Mouse (Mus musculus): ENCODE data around the gene Fyco1.
A peak's percentile ranks its signal among the peaks of the same experiment; 100 is the strongest.

Fyco1 gene

DNA sequence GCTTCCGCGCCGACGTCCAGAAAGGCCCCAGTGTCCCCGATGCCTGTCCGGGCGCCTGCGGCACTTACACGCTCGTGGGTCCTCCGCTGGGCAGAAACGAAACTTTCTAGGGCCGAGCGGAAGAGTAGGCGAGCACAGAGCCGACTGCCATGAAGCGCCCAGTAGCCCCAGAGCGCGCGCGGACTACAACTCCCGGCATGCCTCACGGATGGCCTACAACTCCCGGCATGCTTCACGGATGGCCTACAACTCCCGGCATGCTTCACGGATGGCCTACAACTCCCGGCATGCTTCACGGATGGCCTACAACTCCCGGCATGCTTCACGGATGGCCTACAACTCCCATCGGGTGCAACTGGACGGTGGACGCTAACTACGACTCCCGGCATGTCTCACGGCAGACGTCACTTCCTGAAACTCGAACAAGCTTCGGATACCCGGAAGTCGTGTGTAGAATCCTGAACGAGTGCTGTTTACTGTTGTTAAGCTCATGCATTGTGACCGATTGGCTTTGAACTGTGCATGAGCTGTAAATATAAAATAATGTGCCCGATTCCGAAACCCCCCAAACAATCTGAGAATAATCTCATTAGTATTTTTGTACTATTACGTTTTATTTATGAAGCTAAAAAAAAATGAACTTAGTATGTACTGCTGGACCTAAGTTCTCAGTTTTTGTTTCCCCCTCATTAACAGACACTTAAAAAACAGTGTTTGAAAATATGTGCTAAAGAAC lies at the start of gene Fyco1:
Fyco1 (minus strand) TSS at position 187 of the 736 bp plus-strand sequence.
- peak; percentile 90 for DNase-seq (ENCODE audit: low spot score in 2 of 2)

DNA sequence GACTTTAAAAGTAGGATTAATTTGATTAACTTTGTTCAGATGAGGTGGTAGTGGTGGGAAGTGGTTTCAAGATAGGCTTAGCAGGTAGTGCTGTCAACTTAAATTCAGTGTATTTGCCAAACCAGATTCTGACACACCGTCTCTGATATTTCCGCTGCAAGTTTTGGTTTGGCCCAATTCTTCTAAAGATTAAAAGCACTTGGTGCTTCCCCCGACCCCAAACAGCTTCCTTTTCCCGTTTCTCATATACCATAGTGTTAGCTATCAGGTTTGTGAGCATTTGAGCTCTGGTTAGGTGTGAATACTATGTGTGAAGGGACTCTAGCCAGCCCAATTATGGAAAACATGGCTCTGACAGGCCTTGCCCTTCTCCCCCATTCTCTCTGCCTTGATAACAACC lies 20.4 kb upstream of the Fyco1 start:
- DNase-seq (ENCODE audit: low spot score in 2 of 2), result no peak

DNA sequence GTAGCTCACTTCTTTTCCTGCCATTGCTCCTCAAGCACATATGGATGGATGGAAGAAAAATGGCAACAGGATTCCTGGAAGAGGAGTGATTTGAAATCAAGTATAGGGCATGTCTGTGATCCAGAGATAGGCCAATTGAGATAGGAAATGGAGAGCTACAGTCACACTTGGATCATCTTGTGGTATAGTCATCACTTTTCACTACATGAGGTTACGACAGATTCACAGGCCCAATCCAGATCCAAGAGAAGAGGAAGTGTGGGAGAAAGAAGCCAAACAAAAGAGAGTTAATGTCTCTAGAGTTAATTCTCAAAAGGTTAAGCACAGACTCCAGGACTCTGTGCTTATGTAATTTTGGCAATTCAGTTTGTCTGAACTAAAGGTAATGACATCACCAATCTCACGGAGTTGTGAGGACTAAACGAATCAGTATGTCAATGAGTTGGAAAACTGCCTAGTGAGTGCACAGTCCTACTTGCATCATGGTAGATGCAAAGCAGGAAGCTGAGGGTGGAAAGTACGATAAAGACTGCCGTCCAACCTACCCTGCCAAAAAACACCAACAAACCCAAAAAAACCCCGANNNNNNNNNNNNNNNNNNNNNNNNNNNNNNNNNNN lies 17.6 kb upstream of the Fyco1 start:
- DNase-seq (ENCODE audit: low spot score in 2 of 2), result no peak

DNA sequence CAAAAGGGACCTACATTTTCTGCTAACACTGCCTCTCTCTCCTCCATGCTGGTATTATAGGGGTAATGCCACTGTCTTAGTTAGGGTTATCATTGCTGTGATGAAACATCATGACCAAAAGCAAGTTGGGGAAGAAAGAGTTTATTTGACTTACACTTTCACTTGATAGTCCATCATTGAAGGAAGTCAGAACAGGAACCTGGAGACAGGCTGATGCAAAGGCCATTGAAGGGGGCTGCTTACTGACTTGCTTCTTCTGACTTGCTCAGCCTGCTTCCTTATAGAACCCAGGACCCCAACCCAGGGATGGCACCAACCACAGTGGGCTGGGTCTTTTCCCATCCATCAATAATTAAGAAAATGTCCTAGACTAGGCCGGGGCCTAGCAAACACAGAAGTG lies 11.9 kb upstream of the Fyco1 start:
- DNase-seq (ENCODE audit: low spot score in 2 of 2), result no peak

DNA sequence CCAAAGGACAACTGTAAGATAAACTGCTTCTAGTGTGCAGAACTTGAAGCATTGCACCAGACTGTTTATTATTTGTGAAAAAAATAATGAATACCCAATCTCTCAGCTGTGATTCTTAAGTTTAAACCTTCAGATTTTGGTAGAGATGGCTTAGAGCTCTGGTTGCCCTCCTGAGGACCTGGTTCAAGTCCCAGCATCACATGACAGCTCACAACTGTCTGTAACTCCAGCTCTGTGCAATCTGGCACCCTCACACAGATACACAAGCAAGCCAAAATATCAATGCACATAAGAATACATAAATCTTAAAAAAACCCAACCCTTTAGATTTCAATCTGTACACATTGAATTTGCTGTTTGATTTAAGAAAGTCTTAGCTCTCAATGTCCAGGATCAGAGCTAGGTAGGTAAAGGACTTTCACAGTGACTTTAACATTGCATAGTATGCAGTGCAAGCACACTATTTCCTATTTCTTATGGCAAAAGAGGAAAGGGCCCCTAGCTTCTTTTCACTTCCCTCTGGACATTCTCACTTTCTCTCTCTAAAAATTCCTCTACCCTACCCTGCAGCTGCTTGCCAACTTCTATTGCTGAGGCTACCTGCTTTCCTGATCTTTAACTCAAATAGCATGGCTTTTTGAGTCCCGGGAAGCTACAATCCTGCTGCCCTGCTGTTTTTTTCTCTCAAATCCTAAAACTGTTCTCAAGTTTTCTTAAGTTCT lies 11.4 kb upstream of the Fyco1 start:
- no peak for DNase-seq (ENCODE audit: low spot score in 2 of 2)

DNA sequence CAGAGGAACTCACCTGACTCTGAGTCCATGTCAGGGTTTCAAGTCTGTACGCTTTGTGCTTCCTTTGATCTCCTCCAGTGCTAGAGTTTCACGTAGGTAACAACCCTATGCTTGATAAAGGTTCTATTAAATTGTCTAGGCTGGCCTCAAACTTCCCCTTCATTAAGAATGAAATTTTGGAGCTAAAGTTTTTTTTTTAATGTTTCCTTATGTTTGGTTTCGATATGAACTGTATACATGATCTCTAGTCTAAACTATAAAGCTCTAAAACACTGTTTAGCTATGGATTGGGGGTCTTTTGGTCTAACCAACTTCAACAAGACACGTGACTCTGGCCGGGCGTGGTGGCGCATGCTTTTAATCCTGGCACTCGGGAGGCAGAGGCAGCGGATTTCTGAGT lies 10.2 kb upstream of the Fyco1 start, which contains the start of gene Xcr1:
Xcr1 (minus strand) TSS at position 101 of the 400 bp plus-strand sequence.
- no peak for DNase-seq (ENCODE audit: low spot score in 2 of 2)

DNA sequence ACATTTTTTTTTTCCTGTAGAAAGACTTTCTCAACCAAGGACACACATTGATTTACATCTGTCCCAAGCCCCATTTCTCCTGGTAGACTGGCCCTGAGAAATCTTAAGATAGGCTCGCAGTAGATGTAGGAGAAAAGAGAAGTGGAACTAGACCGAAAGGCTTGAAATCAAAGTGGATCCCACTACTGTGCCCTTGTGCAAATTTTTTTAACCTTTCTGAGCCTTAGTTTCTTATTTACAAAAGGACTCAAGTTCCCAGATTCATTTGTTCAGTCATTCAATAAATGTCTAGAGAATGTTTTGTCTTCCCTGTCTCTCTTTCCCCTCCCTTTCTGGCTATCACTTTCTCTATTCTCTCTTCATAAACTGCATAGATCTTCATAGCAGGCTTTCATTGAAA lies 5.1 kb upstream of the Fyco1 start:
- DNase-seq (ENCODE audit: low spot score in 2 of 2), result no peak

DNA sequence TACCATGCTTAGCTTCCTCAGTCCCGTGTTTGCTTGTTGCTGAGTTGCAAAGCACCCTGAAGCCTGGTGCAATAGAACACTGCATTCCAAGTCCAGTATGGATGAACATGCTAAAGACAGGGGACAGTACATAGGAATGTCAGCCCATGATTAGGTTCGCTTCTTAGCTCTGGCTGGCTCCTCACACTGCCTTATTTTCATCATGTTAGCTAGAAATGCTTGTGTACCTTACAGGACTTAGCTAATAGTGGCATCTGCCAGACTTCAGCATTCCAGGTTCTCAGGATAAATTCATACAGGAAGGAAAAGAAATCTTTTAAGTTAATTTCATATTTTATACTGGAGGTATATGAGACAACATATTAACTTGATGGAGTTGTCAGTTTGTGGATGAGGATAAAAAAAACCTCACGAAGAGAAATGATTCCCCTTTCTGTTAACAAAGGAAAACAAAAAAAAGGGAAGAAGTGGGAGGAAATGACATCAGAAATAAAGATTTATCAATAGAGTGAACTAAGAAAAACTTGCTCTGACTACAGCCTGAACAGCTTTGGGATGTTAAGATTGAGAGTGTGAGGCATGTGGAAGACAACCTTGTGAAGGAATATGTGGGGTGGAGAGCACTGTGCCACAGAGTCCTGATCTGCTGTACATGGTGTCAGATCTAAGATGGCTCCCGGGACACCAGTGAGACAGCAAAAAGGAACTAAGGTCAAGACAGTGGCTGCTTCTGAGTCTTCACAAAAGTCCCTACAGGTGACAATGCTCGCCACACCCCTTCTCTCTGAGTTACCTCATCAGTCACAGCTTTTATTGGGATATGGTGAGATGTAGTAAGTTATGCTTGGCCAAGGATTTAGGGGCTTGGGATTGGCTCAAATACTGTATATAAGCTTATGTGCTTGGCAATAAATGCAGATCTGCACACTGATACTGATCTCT lies 1.0 kb upstream of the Fyco1 start:
- no peak for DNase-seq (ENCODE audit: low spot score in 2 of 2)

DNA sequence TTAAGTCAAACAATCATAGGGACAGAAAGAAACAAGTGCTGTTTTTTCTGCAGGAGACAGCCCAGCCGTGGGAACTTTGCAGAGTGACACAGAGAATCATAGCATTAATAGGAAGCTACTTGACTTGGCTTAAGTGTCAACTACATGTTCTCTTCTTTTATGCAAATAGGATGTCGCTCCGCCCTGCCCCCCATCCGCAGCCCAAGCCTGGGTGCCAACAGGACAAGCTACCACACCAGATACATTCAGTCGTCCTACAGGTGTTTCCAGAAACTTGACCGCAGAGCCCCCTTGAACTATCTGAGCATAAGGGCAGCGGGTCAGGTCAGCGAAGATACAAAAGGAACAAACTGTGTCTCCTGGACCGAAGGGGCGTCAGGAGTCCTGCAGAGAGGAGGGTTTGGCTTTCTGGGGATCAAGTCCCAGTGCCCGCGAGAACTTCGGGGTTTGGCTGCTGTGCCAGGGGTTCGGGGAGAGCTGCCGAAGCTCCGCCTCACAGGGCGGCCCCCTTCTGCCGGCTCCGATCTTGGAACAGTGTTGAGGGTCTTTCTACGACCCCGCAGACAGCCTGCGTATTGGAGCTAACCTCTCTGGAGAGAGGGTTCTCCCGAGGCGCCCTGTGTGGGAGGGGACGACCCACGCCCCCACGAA lies 512 bp downstream of the Fyco1 start:
- DNase-seq (ENCODE audit: low spot score in 2 of 2), result peak; percentile 46 to 63

DNA sequence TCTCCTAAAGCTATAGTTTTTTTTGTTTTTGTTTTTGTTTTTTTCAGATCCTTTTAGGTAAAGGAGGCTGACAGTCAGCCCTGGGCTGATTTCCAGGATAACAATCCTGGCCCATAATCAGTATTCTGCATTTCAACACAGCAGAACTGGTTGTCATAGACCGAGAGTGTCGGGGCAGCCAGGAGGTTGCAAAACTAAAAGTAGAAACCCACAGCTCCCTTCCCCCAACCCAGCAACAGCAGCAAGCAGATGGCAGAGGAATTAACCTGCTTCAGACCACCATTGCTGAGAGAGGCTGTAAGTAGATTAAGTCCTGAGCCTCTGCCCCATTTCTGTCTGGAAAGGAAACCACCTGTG lies 1.0 kb downstream of the Fyco1 start:
- no peak for DNase-seq (ENCODE audit: low spot score in 2 of 2)

DNA sequence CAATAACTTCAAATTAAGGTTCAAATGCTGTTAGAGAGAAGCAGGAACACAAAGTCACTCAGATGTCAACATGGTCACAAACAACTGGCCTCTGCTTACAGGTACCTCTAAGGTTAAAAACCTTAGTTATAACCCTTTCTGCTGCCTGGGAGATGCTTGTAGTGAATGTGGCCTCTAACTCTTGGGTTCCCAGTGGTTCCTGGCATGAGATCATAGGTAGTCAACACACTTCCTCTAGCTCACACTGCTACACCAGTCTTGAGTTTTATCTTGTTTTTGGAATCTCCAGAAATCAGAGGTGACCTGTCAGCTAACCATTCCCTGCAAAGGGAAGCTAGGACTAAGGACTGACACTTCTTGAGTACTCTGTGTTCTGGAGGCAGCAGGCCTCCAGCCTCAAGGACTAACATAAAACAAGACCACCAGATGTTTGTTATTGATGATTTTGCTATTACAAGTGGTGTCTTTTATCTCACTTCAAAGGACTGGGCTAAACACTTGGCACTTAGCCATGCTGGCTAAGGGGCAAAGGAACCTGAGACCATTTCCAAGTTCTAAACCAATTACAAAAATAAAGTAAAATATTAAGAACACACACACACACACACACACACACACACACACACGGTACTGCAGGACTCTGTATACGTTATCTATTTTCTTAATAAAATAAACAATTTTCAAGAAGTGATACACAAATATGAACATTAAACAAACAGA lies 1.6 kb downstream of the Fyco1 start:
- DNase-seq (ENCODE audit: low spot score in 2 of 2), result no peak

DNA sequence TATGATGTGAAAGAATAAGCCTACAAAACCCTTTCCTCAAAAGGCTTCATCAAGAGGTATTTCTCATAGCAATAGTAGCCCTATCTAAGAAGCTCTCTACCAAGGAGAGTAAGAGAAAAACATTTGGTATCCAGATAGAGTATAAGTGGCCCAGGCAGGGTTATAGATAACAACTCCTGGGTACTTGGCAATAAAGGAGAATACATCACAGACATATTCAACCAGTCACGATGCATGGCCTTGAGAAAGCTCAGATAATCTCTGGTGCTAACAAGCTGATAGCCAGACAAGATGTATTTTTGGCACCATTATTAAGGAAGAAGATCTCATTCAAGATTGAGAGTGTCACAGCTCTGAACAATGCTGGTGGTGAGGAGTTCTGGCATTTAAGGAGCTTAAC lies 5.2 kb downstream of the Fyco1 start:
- no peak for DNase-seq (ENCODE audit: low spot score in 2 of 2)

DNA sequence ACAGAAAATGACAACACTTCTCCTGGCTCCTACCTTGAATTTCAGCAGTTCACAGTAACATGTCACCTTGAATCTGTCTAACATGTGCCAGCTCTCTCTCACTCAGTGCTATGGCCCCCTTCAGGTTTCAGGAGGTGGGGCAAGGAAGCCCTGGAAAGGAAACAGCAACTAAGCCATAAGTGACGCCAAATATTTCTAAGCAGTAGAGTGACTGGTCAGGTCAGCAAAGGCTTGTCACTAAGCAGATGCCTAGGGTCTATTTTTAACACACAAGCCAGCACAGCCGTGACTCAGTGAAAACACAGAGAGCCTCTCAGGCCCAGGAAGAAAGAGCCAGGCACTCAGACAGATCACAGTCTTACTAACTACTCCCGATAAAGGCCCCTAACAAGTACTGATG lies 6.6 kb downstream of the Fyco1 start:
- no peak for DNase-seq (ENCODE audit: low spot score in 2 of 2)

DNA sequence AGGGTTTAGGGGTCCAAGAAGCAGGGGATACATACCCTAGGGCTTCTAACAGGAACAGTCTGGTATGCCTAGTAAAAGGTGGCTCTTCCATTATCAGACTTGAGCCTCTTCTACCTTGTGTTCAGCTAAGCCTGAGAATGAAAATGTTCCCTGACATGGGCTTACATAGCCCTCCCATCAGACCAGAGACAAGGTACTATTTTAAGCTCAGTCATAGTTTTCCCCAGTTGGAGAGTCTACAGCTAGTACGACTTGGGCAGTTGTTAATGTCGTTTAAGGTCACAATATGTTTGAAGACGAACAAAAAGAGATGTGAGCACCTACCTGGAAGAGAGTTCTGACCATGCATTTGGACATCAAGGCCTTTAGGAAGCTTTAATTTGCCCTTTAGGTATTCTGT lies 7.2 kb downstream of the Fyco1 start:
- DNase-seq (ENCODE audit: low spot score in 2 of 2), result no peak

DNA sequence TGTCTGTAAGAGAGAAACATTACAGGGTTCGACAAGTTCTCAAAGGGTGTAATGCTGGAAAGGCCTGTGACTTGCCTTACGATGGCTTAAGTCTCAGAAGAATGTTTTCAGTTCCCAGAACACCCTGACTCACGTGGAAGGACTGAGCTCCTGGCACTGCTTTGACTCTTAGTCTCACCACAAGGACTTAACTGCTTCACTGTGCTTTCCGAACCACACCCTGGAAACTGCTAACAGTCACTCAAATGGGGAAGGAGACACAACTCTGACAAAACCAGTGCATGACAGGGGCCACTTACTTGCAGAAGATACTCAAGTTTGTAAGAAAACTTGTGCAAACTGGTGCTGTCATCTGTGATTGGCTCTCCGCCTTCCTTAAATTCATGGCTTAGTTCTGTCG lies 11.5 kb downstream of the Fyco1 start:
- DNase-seq (ENCODE audit: low spot score in 2 of 2), result no peak

DNA sequence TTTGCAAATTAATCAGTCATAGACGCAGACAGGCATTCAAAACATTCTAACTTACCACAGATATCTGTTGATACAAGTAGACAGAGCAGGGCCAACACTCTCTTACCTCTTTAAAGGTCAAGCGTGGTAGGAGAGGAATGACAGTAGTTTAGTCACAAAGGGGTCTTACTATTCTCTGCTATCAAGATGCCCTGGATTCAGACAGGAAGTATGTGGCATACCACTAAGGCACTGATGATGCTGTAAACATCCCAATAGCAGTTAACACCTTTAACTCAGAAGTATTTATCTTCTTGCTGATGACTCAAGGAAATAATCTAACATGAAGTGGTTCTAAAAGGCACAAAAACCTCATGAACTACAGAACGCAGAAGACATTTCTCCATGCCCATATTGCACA lies 15.8 kb downstream of the Fyco1 start:
- no peak for DNase-seq (ENCODE audit: low spot score in 2 of 2)

DNA sequence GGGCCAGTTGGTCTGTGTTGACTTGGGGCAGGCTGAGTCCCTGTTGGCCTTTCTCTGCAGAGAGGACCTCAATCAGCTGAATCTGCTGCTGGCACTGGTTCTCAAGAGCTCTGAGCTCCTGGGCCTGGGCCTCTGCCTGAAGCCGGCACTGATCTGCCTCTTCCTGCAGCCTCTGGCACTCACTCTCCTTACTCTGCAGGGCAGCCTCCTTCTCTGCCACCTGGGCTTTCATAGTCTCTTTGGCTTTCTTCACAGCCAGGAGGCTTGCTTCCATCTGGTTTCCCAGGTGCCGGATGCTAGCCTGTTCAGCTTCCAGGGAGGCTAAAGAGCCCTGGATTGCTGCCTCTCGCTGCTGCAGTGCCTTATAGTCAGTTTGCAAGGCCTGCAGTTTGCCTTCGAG lies 22.8 kb downstream of the Fyco1 start:
- DNase-seq (ENCODE audit: low spot score in 2 of 2), result no peak

DNA sequence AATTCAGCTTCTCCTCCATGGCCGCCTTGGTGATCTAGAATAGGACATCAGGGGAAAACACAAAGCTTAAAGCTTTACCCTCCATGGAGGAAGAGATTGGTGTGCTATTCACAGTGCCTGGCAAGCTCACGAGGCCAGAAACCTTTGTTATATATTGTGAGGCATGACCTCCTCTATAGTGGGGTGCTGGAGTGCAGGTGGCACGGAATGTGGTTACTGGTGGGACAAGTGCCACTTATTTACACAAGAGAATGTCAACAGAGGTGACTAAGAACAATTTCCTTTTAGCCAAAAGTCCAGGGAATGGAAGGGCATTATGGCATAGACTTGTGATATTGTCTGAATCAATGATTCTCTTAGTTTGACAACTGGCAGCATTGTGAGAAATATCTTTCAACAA lies 25.1 kb downstream of the Fyco1 start:
- DNase-seq (ENCODE audit: low spot score in 2 of 2), result no peak

DNA sequence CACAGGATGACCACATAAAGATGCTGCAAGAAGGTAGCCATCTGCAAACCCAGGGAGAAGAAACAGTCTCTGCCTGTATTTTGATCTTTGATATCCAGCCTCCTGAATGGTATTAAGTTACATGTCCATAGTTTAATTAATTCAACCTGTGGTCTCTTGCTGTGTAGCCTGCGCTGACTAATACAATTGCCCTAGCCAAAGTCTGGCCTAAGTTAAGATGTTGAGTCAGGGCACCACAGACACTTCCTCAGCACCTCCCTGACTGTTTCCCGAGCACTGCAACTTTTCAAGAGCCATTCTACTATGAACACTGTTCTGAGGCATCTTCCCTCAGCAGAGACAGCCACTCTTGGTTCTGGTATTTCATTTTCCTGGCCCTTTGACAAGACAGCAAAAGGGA lies 33.1 kb downstream of the Fyco1 start:
- DNase-seq (ENCODE audit: low spot score in 2 of 2), result no peak

DNA sequence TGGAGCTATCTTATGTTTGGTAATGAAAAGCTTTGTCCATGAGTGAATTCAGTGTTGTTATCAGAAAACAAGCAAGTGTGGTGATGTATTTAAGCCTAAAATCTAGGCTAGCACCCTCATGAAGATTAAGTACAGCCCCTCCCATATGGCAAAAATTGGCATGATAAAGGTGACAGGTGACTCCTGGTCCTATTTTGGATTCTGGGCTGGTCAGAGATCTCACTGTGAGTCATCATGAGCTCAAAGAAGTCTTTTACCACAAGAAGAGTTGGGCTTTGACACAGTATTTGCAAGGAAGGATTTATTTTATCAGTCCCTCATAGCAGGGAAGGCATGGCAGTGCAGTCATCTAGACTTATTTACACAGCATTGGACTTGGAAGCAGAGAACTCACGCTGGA lies 35.7 kb downstream of the Fyco1 start:
- no peak for DNase-seq (ENCODE audit: low spot score in 2 of 2)

DNA sequence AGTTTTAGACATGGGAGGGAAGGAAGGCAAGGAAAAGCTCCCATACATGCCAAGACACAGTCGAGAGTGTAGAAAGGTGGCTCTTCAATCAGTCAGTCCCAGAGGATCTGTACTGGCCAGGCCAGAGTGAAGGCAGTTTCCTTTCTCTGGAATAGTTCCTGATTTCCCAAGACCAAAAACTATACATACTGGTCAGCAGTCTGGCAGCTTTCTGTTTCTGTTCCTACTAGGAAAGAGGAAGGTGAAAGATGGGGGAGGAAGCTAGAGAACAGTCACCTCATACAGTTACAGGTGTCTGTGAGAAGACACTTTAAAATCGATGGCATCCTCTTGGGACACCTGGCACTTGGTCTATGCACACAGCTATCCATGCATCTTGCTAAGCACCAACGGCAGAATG lies 36.3 kb downstream of the Fyco1 start:
- no peak for DNase-seq (ENCODE audit: low spot score in 2 of 2)

Data from urinary bladder, postnatal 4 days (tissue).